Mouse (Mus musculus) limb, embryonic 14.5 days (tissue): Measurements from ENCODE around the gene Rnf148. TPM values are rescaled to one million over a fixed set of nuclear protein-coding genes. Genes with fewer than 3 reads are reported as not detected.

Source experiments
- ATAC-seq: fragments of 200-750 bp; cut with Nextera tagmentation; 2 replicates; pipeline ENCODE4 v1.8.0; 2017; ENCODE audit warnings: low read depth, moderate number of reproducible peaks, moderate TSS enrichment; ENCODE audit not compliant: low FRiP score
- DNase-seq: peaks from one replicate; pipeline ENCODE4 v3.0.0-alpha.2; 2015; ENCODE audit warnings: low spot score
- H3K27ac ChIP-seq: fragments of 300-500 bp; sonication (generic); replicated peaks from 2 replicates; pipeline ENCODE4 v1.5.1; 2014; ENCODE audit warnings: low read depth, mild to moderate bottlenecking, low read length, moderate library complexity, mixed read lengths
- H3K27me3 ChIP-seq: fragments of 300-500 bp; sonication (generic); 2 replicates; pipeline ENCODE4 v1.6.1; 2014; ENCODE audit warnings: low read length, mixed read lengths; ENCODE audit not compliant: control insufficient read depth, insufficient read depth
- H3K36me3 ChIP-seq: fragments of 300-500 bp; sonication (generic); 2 replicates; pipeline ENCODE4 v1.6.1; 2014; ENCODE audit warnings: mild to moderate bottlenecking, low read length, moderate library complexity, mixed read lengths; ENCODE audit not compliant: control insufficient read depth, insufficient read depth
- H3K4me1 ChIP-seq: fragments of 300-500 bp; sonication (generic); 2 replicates; pipeline ENCODE4 v1.6.1; 2014; ENCODE audit warnings: antibody characterized with exemption, low read length, mixed read lengths; ENCODE audit not compliant: control insufficient read depth, insufficient read depth
- H3K4me2 ChIP-seq: fragments of 300-500 bp; sonication (generic); replicated peaks from 2 replicates; pipeline ENCODE4 v1.6.1; 2014; ENCODE audit warnings: low read depth, mild to moderate bottlenecking, low read length, moderate library complexity; ENCODE audit not compliant: severe bottlenecking
- H3K4me3 ChIP-seq: fragments of 300-500 bp; sonication (generic); replicated peaks from 2 replicates; pipeline ENCODE4 v1.5.1; 2014; ENCODE audit warnings: low read length
- H3K9ac ChIP-seq: fragments of 300-500 bp; sonication (generic); 2 replicates; pipeline ENCODE4 v1.6.1; 2014; ENCODE audit warnings: mild to moderate bottlenecking, low read depth, low read length, moderate library complexity; ENCODE audit not compliant: severe bottlenecking
- H3K9me3 ChIP-seq: fragments of 300-500 bp; sonication (generic); 2 replicates; pipeline ENCODE4 v1.6.1; 2016; ENCODE audit warnings: low read length; ENCODE audit not compliant: control insufficient read depth
- POLR2A ChIP-seq: fragments of 200-500 bp; IDR thresholded peaks from 2 replicates; pipeline ENCODE4 v1.8.0; 2012; ENCODE audit warnings: inconsistent platforms, mild to moderate bottlenecking, moderate library complexity, borderline replicate concordance; ENCODE audit not compliant: insufficient read depth, insufficient read length; ENCODE audit errors: extremely low read depth
- WGBS: fragments of 180-500 bp; shearing (Covaris S2); extraction: QIAGEN DNeasy Blood & Tissue Kit; methylation state at CpG from one replicate; pipeline ENCODE4 v1.1.7; 2014; 5-methylcytosine and 5-hydroxymethylcytosine counted together
- polyA plus RNA-seq, 2 experiments: library from polyadenylated mRNA; depleted of rRNA in 1 of 2; stranded (reverse) in 1 of 2; unstranded in 1 of 2; fragments of >200 nt; fragmentation: Nextera tagmentation in 1 of 2; extraction: Ambion mirVana in 1 of 2; gene quantifications; 2 replicates each; pipeline versions ENCODE4 v1.2.1 to v1.2.3; 2012 to 2014

Rnf148 gene
- polyA plus RNA-seq (2012; rRNA removed) (not detected in 2 replicates), polyA plus RNA-seq (2014; fragmentation: Nextera tagmentation; extraction: Ambion mirVana) (0.32 TPM in 1 of 2 replicates, not detected in the other)

DNA sequence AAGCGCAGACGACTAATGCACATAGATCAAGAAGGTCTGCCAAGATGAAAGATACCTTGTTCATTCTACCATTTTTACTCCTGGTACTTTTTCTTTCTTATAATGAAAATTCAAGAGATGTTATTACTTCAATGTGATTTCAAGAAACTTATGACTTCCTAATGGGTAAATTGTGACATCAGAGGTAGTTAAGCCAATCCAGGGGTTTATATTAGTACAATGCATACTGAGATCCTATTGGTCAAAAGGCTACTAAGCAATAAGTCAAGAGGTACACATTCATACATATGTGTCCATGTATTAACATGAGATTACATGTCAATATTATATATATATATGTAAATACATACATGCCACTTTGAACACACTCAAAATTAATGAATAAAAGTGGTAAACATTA lies at the start of gene Rnf148:
Rnf148 (minus strand) TSS at position 101 of the 400 bp plus-strand sequence.
- Histone ChIP-seq H3K27me3 (no peaks in the 10 kb centered on the region), H3K9me3 (no peaks in the 10 kb centered on the region), H3K9ac (no peak within 1 kb of the TSS), H3K4me2 (no peak within 1 kb of the TSS), H3K27ac (no peak within 1 kb of the TSS), H3K36me3 (no peaks in the 10 kb centered on the region), H3K4me3 (no peak within 1 kb of the TSS), H3K4me1 (no peaks in the 10 kb centered on the region)
- ATAC-seq (no peak), DNase-seq (no peak)
- WGBS: 92% methylated on average over 2 of the region's 2 CpGs
- no peak for TF ChIP-seq POLR2A

DNA sequence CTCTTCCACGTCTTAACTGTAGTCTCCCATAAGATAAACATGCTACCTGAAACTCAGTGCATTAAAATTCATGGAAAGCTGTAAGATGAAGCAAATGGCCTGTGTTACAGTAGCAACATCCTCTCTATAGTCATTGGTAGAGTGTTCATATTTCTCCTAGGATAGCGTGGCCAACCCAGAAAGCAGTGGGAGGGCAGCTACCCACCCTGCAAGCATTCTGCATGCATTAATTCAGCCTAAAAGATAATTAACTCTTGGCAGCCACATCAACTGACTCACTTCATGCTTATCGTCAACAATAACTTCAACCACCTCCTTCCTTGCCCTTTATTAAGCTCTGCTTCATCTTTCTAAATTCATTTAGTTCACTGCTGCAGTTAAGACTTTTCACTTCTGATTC lies 45.9 kb upstream of the Rnf148 start:
- 67% methylated on average over 3 of the region's 3 CpGs for WGBS
- no peaks in the 10 kb centered on the region for H3K4me1 ChIP-seq
- H3K4me2 ChIP-seq: no peak overlapping the region
- no peak overlapping the region for H3K27ac ChIP-seq
- H3K27me3 ChIP-seq: no peaks in the 10 kb centered on the region
- no peak overlapping the region for H3K4me3 ChIP-seq
- no peaks in the 10 kb centered on the region for H3K36me3 ChIP-seq
- DNase-seq: no peak
- no peaks in the 10 kb centered on the region for H3K9me3 ChIP-seq
- no peak overlapping the region for H3K9ac ChIP-seq
- no peak for TF ChIP-seq POLR2A
- ATAC-seq: no peak

DNA sequence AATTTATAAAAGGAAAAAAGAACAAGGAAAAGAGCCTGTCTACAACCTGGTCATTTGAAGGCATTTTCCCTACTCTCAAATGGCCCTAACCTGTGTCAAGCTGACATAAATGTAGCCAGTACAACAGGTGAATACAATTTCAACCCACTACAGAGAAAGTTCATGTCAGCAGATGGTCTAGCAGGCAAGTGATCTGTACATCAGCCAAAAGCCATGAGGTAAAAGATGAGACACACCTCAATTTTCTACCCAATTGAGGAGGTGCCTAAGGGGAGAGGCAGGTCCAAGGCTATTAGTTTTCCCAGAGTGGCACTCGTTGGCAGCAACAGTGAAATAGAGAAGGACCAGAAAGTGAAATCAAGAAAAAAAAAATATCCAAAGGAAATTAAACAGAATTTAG lies 23.2 kb upstream of the Rnf148 start:
- H3K27ac ChIP-seq: no peak overlapping the region
- H3K4me1 ChIP-seq: no peaks in the 10 kb centered on the region
- no peak overlapping the region for H3K4me2 ChIP-seq
- H3K27me3 ChIP-seq: no peaks in the 10 kb centered on the region
- no peaks in the 10 kb centered on the region for H3K36me3 ChIP-seq
- no peak overlapping the region for H3K9ac ChIP-seq
- DNase-seq: no peak
- TF ChIP-seq POLR2A: no peak
- no peak for ATAC-seq
- no peak overlapping the region for H3K4me3 ChIP-seq
- WGBS: 64% methylated on average over 1 of the region's 1 CpGs
- no peaks in the 10 kb centered on the region for H3K9me3 ChIP-seq

DNA sequence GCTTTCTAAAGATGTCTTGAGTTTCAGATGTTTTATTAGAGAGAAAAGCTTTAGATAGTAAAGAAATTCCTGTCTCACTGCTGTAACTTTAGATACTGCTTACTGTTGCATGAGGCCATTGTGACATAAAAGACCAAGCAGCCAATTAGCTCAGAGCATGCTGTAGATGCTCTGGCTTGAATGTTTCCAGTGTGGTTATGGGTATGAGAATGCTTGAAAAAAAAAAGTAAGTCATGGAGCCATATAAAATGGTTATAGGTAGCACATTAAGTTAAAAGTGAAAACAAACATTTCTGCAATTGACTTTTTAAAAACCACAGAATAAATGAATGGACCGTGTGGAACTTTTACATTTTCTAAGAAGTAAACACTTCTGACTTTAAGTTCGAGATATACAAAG lies 4.7 kb downstream of the Rnf148 start, which contains the start of gene Rnf133:
Rnf133 (minus strand) TSS at position 101 of the 400 bp plus-strand sequence.
- no peak within 1 kb of the TSS for H3K27ac ChIP-seq
- WGBS: 80% methylated on average over 2 of the region's 2 CpGs
- no peak for DNase-seq
- H3K9ac ChIP-seq: no peak within 1 kb of the TSS
- no peaks in the 10 kb centered on the region for H3K4me1 ChIP-seq
- no peak within 1 kb of the TSS for H3K4me3 ChIP-seq
- H3K27me3 ChIP-seq: no peaks in the 10 kb centered on the region
- no peak for ATAC-seq
- H3K36me3 ChIP-seq: no peaks in the 10 kb centered on the region
- no peak for TF ChIP-seq POLR2A
- H3K4me2 ChIP-seq: no peak within 1 kb of the TSS
- no peaks in the 10 kb centered on the region for H3K9me3 ChIP-seq

DNA sequence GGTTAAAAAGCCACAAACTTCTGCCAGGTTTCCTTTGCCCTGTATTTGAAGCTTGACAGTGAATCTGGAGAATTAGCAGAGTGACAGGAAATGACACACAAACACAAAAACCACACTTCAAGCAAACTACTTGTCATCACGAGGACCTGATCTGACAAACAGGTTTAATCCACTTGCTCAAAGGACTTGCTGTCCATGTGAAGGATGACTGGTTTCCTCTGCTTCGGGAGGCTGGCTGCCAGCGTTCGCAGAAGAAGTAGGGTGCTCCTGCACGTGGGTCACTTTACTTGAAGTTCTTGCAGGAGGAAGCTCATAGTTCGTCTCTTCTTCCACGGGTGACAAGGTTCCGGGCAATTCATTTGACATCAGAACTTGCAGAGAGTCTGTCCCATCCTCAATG lies 6.2 kb downstream of the Rnf148 start:
- DNase-seq (no peak), ATAC-seq (no peak)
- WGBS: 84% methylated on average over 8 of the region's 8 CpGs

More for the DNA sequence above, 6.2 kb downstream of the Rnf148 start:
- Histone ChIP-seq H3K9me3 (no peaks in the 10 kb centered on the region), H3K4me1 (no peaks in the 10 kb centered on the region), H3K4me2 (no peak overlapping the region), H3K9ac (no peak overlapping the region), H3K4me3 (no peak overlapping the region), H3K27me3 (no peaks in the 10 kb centered on the region), H3K36me3 (no peaks in the 10 kb centered on the region), H3K27ac (no peak overlapping the region)
- no peak for TF ChIP-seq POLR2A
